ENCODE assay signal across 9 mouse cellular contexts in genomic region chr13:75944044-75944820, GRCm38 (mm10). TPM values are rescaled to one million over a fixed set of nuclear protein-coding genes. Genes with fewer than 3 reads are reported as not detected.
DNase-seq lines count a peak whose midpoint lies in the region; ATAC-seq lines count a peak whose summit lies in the region.
"Had no signal": no experiment of that assay in that cellular context is flagged by ENCODE, and none has a peak within 500 bp of the region (broad histone marks: within the 10 kb centered on the region; RNA-seq: fewer than 3 reads in every experiment).

No protein-coding gene starts in this region.

- peak overlapping the region; percentile 94 for H3K27ac ChIP-seq in kidney, embryonic 14.5 days (ENCODE audit: low read depth, low read length)
- H3K27ac ChIP-seq in brown adipose tissue, adult 24 weeks (replicated peaks; ENCODE audit: low read depth, low read length): no peak overlapping the region
- H3K27ac ChIP-seq in hindbrain, embryonic 13.5 days: peak overlapping the region; percentile 99
- peak overlapping the region; percentile 97 for H3K27ac ChIP-seq in midbrain, embryonic 16.5 days (ENCODE audit: low read length)
- H3K27ac ChIP-seq: macrophage had no signal

- H3K4me1 ChIP-seq in kidney, embryonic 14.5 days (ENCODE audit: control insufficient read depth, insufficient read depth, low read length): peaks cover 13% of the 10 kb centered on the region
- peaks cover 2% of the 10 kb centered on the region; the same call in 1 of the 2 replicates for H3K4me1 ChIP-seq in brown adipose tissue, adult 24 weeks (ENCODE audit: control insufficient read depth, insufficient read depth, insufficient read length, low read length)
- peaks cover 20% of the 10 kb centered on the region for H3K4me1 ChIP-seq in hindbrain, embryonic 13.5 days (replicated peaks)
- peaks cover 21% of the 10 kb centered on the region for H3K4me1 ChIP-seq in midbrain, embryonic 16.5 days (ENCODE audit: control insufficient read depth, insufficient read depth, low read length)

- peak overlapping the region; percentile 93 for H3K9ac ChIP-seq in kidney, embryonic 14.5 days (ENCODE audit: low read depth, low read length)
- H3K9ac ChIP-seq in hindbrain, embryonic 13.5 days: peak overlapping the region; percentile 95
- H3K9ac ChIP-seq in midbrain, embryonic 16.5 days (ENCODE audit: low read depth, low read length): peak overlapping the region; percentile 90

- no peak for DNase-seq in kidney, adult 9 months
- no peak for DNase-seq in right cerebral cortex, adult 2 months (ENCODE audit: low spot score in 2 of 2)
- no peak for DNase-seq in cerebellum, adult 18-20 months

- no peaks in the 10 kb centered on the region for H3K27me3 ChIP-seq in kidney, embryonic 14.5 days (ENCODE audit: control insufficient read depth, insufficient read depth, low read length)
- H3K27me3 ChIP-seq in hindbrain, embryonic 13.5 days: no peaks in the 10 kb centered on the region
- no peaks in the 10 kb centered on the region for H3K27me3 ChIP-seq in midbrain, embryonic 16.5 days (ENCODE audit: control insufficient read depth, insufficient read depth, low read depth, low read length)

- H3K36me3 ChIP-seq in kidney, embryonic 14.5 days (ENCODE audit: control insufficient read depth, insufficient read depth, low read length): peaks cover 1% of the 10 kb centered on the region; the same call in 1 of the 2 replicates
- no peaks in the 10 kb centered on the region for H3K36me3 ChIP-seq in hindbrain, embryonic 13.5 days
- H3K36me3 ChIP-seq in midbrain, embryonic 16.5 days (ENCODE audit: control insufficient read depth, insufficient read depth, low read length): no peaks in the 10 kb centered on the region

- WGBS in kidney, embryonic 14.5 days: 2% methylated on average over 7 of the region's 7 CpGs
- under 1% methylated on average over 7 of the region's 7 CpGs for WGBS in hindbrain, embryonic 13.5 days
- under 1% methylated on average over 7 of the region's 7 CpGs for WGBS in midbrain, embryonic 16.5 days

- no peak for ATAC-seq in kidney, embryonic 14.5 days (ENCODE audit: low FRiP score, low TSS enrichment)
- no peak for ATAC-seq in hindbrain, embryonic 13.5 days (ENCODE audit: low FRiP score)
- ATAC-seq in midbrain, embryonic 16.5 days: no peak
- no peak for ATAC-seq in monocyte, adult 5-6 weeks (replicated peaks; ENCODE audit: insufficient number of reproducible peaks, low FRiP score, low TSS enrichment, poor library complexity, severe bottlenecking)

- H3K4me2 ChIP-seq in kidney, embryonic 14.5 days (replicated peaks; ENCODE audit: low read depth, low read length): peak overlapping the region; percentile 56
- H3K4me2 ChIP-seq in hindbrain, embryonic 13.5 days: peak overlapping the region; percentile 68
- peak overlapping the region; percentile 58 for H3K4me2 ChIP-seq in midbrain, embryonic 16.5 days (ENCODE audit: low read length)

- H3K9me3 ChIP-seq in kidney, embryonic 14.5 days (ENCODE audit: control insufficient read depth, low read length): no peaks in the 10 kb centered on the region
- no peaks in the 10 kb centered on the region for H3K9me3 ChIP-seq in hindbrain, embryonic 13.5 days
- H3K9me3 ChIP-seq in midbrain, embryonic 16.5 days (replicated peaks; ENCODE audit: control insufficient read depth, low read length, poor library complexity, severe bottlenecking): no peaks in the 10 kb centered on the region

- H3K4me3 ChIP-seq in kidney, embryonic 14.5 days (ENCODE audit: low read length): peak overlapping the region; percentile 68
- peak overlapping the region; percentile 67 for H3K4me3 ChIP-seq in brown adipose tissue, adult 24 weeks (ENCODE audit: insufficient read depth, low read depth, low read length)
- H3K4me3 ChIP-seq in hindbrain, embryonic 13.5 days: peak overlapping the region; percentile 76
- H3K4me3 ChIP-seq in midbrain, embryonic 16.5 days (ENCODE audit: low read depth, low read length): peak overlapping the region; percentile 70

RNA-seq across cellular contexts. Expression of gene Rhobtb3, which starts 0.5 kb away (rescaled TPM):
- polyA plus RNA-seq in kidney, embryonic 14.5 days (2014; fragmentation: Nextera tagmentation; extraction: Ambion mirVana): 36.2 and 67.0 TPM in 2 replicates
- 3.6 and 6.9 TPM in 2 replicates for polyA plus RNA-seq in brown adipose tissue, adult 24 weeks (2012; ENCODE audit: insufficient read depth, insufficient read length, missing spikeins)
- polyA plus RNA-seq in hindbrain, embryonic 13.5 days (2015; fragmentation: Nextera tagmentation; extraction: Ambion mirVana): 23.7 and 25.7 TPM in 2 replicates
- 19.2 and 22.3 TPM in 2 replicates for polyA plus RNA-seq in midbrain, embryonic 16.5 days (2015; fragmentation: Nextera tagmentation; extraction: Ambion mirVana)
- total RNA-seq in monocyte, adult 5-6 weeks (2017): 0.97 TPM in 1 of 3 replicates, not detected in the others

RNA-seq across cellular contexts. Expression of gene Spata9, which starts 22.7 kb away (rescaled TPM):
- 0.77 and 1.1 TPM in 2 replicates for polyA plus RNA-seq in kidney, embryonic 14.5 days (2014; fragmentation: Nextera tagmentation; extraction: Ambion mirVana)
- polyA plus RNA-seq in brown adipose tissue, adult 24 weeks (2012; ENCODE audit: insufficient read depth, insufficient read length, missing spikeins): not detected in 2 replicates
- 2.4 and 2.7 TPM in 2 replicates for polyA plus RNA-seq in hindbrain, embryonic 13.5 days (2015; fragmentation: Nextera tagmentation; extraction: Ambion mirVana)
- 3.4 and 4.2 TPM in 2 replicates for polyA plus RNA-seq in midbrain, embryonic 16.5 days (2015; fragmentation: Nextera tagmentation; extraction: Ambion mirVana)
- total RNA-seq in monocyte, adult 5-6 weeks (2017): not detected in 3 replicates
- polyA plus RNA-seq: macrophage had no signal
